Mouse (Mus musculus) gastrocnemius, postnatal 25 days (tissue): ENCODE results near the gene Kcnn3. TPM values are rescaled to one million over a fixed set of nuclear protein-coding genes. Genes with fewer than 3 reads are reported as not detected.

ENCODE experiments used
- DNase-seq: peaks from one replicate; pipeline ENCODE4 v3.0.0; 2022
- total RNA-seq, 2 experiments: library from RNA; stranded (reverse); gene quantifications; 1 replicate in 1 of 2; 2 replicates in 1 of 2; pipeline ENCODE4 v1.2.3; 2021

Kcnn3 gene
- total RNA-seq, 2 experiments from 2014 or later, result 2.5 to 5.8 TPM

DNA sequence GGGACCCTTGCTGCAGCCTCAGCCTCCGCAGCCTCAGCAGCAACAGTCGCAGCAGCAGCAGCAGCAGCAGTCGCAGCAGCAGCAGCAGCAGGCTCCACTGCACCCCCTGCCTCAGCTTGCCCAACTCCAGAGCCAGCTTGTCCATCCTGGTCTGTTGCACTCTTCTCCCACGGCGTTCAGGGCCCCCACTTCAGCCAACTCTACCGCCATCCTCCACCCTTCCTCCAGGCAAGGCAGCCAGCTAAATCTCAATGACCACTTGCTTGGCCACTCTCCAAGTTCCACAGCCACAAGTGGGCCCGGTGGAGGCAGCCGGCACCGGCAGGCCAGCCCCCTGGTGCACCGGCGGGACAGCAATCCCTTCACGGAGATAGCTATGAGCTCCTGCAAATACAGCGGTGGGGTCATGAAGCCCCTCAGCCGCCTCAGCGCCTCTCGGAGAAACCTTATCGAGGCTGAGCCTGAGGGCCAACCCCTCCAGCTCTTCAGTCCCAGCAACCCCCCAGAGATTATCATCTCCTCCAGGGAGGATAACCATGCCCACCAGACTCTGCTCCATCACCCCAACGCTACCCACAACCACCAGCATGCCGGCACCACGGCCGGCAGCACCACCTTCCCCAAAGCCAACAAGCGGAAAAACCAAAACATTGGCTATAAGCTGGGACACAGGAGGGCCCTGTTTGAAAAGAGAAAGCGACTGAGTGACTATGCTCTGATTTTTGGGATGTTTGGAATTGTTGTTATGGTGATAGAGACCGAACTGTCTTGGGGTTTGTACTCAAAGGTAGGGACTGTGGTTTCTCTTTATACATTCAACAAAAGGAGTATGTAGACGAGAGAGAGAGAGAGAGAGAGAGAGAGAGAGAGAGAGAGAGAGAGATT is 896 bp downstream of the Kcnn3 start:
- DNase-seq, result peak; percentile 45

- no peak for DNase-seq
Measured at GRCm38 (mm10) chr3:89521503-89521854, 1.5 kb downstream of the Kcnn3 start.

DNA sequence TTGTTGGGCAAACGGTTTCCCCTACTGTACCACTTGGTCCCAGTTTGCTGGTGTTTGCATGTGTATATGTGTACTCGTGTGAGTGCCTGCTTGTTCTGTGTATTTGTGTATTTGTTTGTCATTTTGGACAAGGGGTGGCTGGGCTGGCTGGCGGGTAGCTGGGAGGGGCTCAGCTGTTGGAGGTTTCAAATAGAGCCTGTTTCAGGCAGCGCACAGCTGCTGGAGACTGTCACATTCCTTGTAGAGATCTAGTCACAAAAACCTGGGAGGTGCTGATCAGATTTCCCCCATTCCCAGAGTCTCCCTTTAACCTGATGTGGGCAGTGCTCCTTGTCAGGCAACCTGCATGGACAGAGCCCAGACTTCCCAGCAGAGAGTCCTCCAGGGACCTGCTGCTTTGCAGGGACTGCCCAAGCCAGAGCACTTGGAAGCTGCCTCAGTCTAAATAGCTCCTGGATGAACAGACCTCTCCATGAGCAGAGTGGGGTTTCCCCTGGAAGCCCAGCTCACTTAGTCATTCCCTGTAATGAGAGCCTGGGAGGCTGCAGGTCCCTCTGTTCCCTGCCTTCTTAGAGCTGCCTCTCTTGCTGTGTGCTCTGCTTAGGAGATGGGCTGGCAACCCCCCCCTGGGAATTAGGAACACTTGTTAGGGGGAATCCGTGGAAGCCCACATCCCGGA is 2.6 kb downstream of the Kcnn3 start:
- peak; percentile 29 for DNase-seq

GRCm38 (mm10) chr3:89526298-89527090 is 6.5 kb downstream of the Kcnn3 start:
- no peak for DNase-seq

DNA sequence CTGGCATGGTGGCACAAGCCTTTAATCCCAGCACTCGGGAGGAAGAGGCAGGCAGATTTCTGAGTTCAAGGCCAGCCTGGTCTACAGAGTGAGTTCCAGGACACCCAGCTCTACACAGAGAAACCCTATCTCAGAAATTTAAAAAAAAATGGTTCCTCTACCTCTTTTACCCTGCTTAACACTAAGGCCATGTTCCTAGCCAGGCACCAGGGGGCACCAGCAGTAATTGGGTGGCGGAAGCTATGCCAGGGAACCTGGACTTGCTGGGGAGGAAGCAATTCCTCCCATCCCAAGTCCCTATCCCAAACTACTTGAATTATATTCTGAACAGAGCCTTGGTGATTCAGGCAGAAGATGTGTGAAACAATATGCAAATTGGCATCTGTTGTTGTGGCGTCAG is 9.8 kb downstream of the Kcnn3 start:
- DNase-seq, result no peak

DNA sequence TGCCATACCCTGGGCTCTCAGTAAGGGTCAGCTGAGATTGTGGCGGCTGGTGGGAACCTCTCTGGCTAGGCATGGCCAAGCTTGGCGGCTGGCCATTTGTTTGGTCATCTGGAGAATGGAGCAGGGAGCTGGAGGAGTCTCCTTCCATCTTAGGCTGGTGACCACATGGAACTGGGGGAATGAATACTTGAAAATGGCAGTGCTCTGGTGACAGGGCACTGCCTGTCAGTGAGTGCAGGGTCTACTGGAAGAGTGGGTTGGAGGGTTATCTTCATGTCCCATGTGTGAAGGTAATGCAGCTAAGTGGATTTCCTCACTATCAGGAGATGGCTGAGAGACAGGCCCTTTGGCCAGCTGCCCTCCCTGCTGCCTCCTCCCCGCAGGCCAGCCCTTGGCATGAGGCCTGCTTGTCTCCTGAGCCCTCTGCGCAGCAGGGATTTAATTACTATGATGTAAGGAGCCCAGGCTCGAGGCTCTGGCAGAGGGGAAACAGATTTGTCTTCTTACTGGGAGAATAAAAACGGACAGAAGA is 14.7 kb downstream of the Kcnn3 start:
- DNase-seq, result peak; percentile 51

- no peak for DNase-seq
Measured at GRCm38 (mm10) chr3:89535147-89535546, 15.2 kb downstream of the Kcnn3 start.

- DNase-seq, result no peak
Measured at GRCm38 (mm10) chr3:89539036-89539739, 19.2 kb downstream of the Kcnn3 start.

GRCm38 (mm10) chr3:89539740-89540370 is 19.9 kb downstream of the Kcnn3 start:
- DNase-seq, result no peak

DNA sequence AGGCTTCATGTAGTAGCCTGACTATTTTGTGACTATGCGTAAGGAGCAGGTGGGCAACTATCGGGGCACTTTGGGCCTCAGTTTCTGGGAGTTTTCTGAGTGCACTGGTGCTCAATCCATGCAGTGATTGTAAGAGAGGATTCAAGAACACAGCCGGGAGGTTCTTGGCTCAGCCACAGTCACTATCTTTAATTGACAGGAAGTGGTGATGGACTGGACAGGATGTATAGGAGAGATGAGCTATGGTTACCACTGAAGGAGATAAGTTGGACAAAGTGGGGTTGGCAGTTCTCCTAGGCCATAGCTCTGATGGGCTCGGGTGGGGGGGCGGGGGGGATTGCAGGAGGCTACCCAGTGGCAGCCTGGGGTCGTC is 20.4 kb downstream of the Kcnn3 start:
- DNase-seq, result no peak

DNA sequence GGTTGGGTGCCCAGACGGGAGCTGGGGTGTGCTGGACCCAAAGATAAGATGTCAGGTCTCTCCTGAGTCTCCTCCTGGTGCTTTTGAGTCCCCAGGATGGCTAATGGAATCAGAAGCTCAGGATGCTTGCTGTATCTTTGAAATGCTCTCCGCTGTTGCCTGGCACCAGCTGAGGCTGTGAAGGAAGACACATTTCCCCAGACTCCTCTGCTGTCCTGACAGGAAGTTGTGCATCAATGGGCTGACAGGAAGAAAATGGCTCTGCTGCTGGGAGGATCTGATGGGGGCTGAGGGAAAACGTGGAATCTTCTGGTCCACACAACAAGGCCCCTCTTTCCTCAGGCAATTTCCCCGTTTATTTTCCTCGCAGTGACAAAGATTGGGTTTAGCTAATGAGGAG is 27.0 kb downstream of the Kcnn3 start:
- no peak for DNase-seq

DNA sequence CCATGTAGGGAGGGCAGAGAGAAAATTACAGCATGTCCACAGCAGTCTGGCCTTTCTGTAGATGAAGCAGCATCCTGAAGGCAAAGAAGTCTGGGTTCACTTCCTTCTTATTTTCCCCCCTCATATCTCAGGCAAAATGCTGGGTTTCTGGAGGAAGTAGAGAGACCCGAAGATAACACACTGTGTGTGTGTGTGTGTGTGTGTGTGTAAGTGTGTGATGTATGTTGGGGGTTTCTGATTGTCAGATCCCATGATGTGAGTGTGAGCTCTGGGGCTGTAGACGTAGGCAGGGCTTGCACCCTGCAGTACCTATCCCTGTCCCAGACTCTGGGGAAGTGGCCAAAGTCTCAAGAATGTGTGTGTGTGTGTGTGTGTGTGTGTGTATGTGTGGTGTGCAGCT is 28.8 kb downstream of the Kcnn3 start:
- DNase-seq, result no peak

DNA sequence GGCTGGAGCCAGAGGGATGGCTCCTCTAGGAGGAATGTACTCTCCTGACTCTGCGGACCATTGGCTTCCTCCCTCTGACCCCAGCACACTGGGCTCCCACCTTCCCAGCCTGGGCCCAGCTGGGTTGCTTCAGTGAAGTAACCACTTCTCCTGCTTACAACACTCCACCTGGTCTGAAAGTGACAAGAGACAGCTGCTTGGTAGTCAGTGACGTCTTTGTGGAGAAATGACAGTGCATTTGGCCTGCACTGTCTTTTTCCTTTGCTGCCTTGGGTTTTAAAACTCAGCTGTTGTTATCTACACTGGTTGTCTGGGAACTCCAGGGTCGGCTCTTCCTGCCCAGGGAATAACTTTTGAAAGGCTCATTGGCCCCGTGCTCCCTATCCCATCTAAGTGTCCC is 29.5 kb downstream of the Kcnn3 start:
- DNase-seq, result peak; percentile 9

GRCm38 (mm10) chr3:89551880-89552279 is 31.9 kb downstream of the Kcnn3 start:
- no peak for DNase-seq

GRCm38 (mm10) chr3:89553432-89553831 is 33.5 kb downstream of the Kcnn3 start:
- DNase-seq, result no peak

GRCm38 (mm10) chr3:89553946-89554345 is 34.0 kb downstream of the Kcnn3 start:
- no peak for DNase-seq

DNA sequence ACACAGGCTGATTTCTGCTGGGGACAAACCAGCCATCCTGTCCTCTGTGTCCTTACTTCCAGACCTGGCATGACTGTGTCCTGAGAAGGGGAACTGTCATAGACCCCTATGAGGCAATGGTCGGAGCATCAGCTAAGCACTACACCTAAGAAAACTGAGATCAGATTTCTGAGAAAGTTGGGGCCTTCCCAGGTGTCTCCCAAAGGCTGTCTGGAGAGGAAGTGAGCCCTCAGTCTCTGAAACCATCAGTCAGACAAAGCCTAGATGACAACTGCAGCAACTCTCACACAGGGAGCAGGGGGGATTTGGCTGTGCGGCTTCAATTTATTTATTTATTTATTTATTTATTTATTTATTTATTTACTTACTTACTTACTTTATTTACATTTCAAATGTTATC is 34.6 kb downstream of the Kcnn3 start:
- DNase-seq, result no peak

- DNase-seq, result no peak
Measured at GRCm38 (mm10) chr3:89557811-89558210, 37.8 kb downstream of the Kcnn3 start.

- DNase-seq, result no peak
Measured at GRCm38 (mm10) chr3:89558972-89559910, 39.3 kb downstream of the Kcnn3 start.

GRCm38 (mm10) chr3:89561386-89561785 is 41.4 kb downstream of the Kcnn3 start:
- DNase-seq, result no peak
